Mouse (Mus musculus) bone marrow, adult 2 months (tissue): ENCODE measurements at regions not wholly inside any gene's neighbourhood (a gene's known extent, or its start where the extent isn't known, plus 50 kb on each side); places are given as distances from the start of the nearest gene placed in this dataset.

ENCODE experiments used
- H3K27ac ChIP-seq: fragments of 200-500 bp; 2 replicates; pipeline ENCODE4 v1.5.1; 2012; ENCODE audit warnings: low read depth, mild to moderate bottlenecking, control low read depth, inconsistent platforms, low read length; ENCODE audit not compliant: control insufficient read depth, poor library complexity, insufficient read depth
- H3K4me1 ChIP-seq: fragments of 200-500 bp; 2 replicates; pipeline ENCODE4 v1.6.1; 2011; ENCODE audit warnings: low read length; ENCODE audit not compliant: control insufficient read depth, insufficient read depth
- H3K4me3 ChIP-seq: fragments of 200-500 bp; replicated peaks from 2 replicates; pipeline ENCODE3; 2011; ENCODE audit warnings: mild to moderate bottlenecking, low read depth, low read length, control low read depth; ENCODE audit not compliant: control insufficient read depth
- CTCF ChIP-seq: fragments of 200-500 bp; IDR thresholded peaks from 2 replicates; pipeline ENCODE4 v1.5.1; 2011; ENCODE audit warnings: low read length, control low read depth; ENCODE audit not compliant: control insufficient read depth, insufficient read depth
- POLR2A ChIP-seq: fragments of 200-500 bp; IDR thresholded peaks from 2 replicates; pipeline ENCODE4 v1.6.1; 2011; ENCODE audit warnings: low read depth, mild to moderate bottlenecking, control low read depth, low read length, borderline replicate concordance; ENCODE audit not compliant: control insufficient read depth
- WGBS: fragments of 180-500 bp; shearing (Covaris S2); methylation state at CpG from one replicate; pipeline ENCODE4 v1.1.7; 2018; 5-methylcytosine and 5-hydroxymethylcytosine counted together

GRCm38 (mm10) chr13:103539577-103539976, 205.3 kb upstream of the Mast4 start:
- Histone ChIP-seq H3K27ac (no peak overlapping the region), H3K4me1 (no peaks in the 10 kb centered on the region), H3K4me3 (no peak overlapping the region)
- 87% methylated on average over 10 of the region's 10 CpGs for WGBS
- TF ChIP-seq CTCF: no peak
- no peak for TF ChIP-seq POLR2A

GRCm38 (mm10) chr13:103513825-103514224, 179.5 kb upstream of the Mast4 start:
- TF ChIP-seq POLR2A: no peak
- TF ChIP-seq CTCF: no peak
- WGBS: 87% methylated on average over 1 of the region's 1 CpGs
- no peaks in the 10 kb centered on the region for H3K4me1 ChIP-seq

GRCm38 (mm10) chr13:103512476-103512875, 178.2 kb upstream of the Mast4 start:
- TF ChIP-seq POLR2A (no peak), CTCF (no peak)
- WGBS: 89% methylated on average over 7 of the region's 7 CpGs
- Histone ChIP-seq H3K27ac (no peak overlapping the region), H3K4me1 (no peaks in the 10 kb centered on the region), H3K4me3 (no peak overlapping the region)

More at GRCm38 (mm10) chr13:103513825-103514224, 179.5 kb upstream of the Mast4 start:
- Histone ChIP-seq H3K4me3 (no peak overlapping the region), H3K27ac (no peak overlapping the region)

- WGBS: 17% methylated on average over 7 of the region's 7 CpGs
- no peak overlapping the region for H3K4me3 ChIP-seq
- no peaks in the 10 kb centered on the region for H3K4me1 ChIP-seq
- no peak overlapping the region for H3K27ac ChIP-seq
- TF ChIP-seq POLR2A (no peak), CTCF (no peak)
These were observed 170.7 kb upstream of the Mast4 start for GRCm38 (mm10) chr13:103504987-103505386.

GRCm38 (mm10) chr13:103499376-103499775, 165.1 kb upstream of the Mast4 start:
- WGBS: 88% methylated on average over 8 of the region's 8 CpGs
- Histone ChIP-seq H3K4me3 (no peak overlapping the region), H3K4me1 (no peaks in the 10 kb centered on the region), H3K27ac (no peak overlapping the region)
- no peak for TF ChIP-seq POLR2A
- no peak for TF ChIP-seq CTCF

GRCm38 (mm10) chr13:103494371-103494770, 160.1 kb upstream of the Mast4 start:
- no peak overlapping the region for H3K4me3 ChIP-seq
- no peak overlapping the region for H3K27ac ChIP-seq
- WGBS: 71% methylated on average over 9 of the region's 9 CpGs
- H3K4me1 ChIP-seq: no peaks in the 10 kb centered on the region
- TF ChIP-seq POLR2A (no peak), CTCF (no peak)

GRCm38 (mm10) chr13:103493567-103493966, 159.3 kb upstream of the Mast4 start:
- WGBS: 69% methylated on average over 7 of the region's 7 CpGs
- Histone ChIP-seq H3K27ac (no peak overlapping the region), H3K4me3 (no peak overlapping the region), H3K4me1 (no peaks in the 10 kb centered on the region)
- no peak for TF ChIP-seq POLR2A
- no peak for TF ChIP-seq CTCF

- Histone ChIP-seq H3K4me1 (no peaks in the 10 kb centered on the region), H3K4me3 (no peak overlapping the region), H3K27ac (no peak overlapping the region)
- 83% methylated on average over 6 of the region's 6 CpGs for WGBS
- TF ChIP-seq POLR2A: no peak
- no peak for TF ChIP-seq CTCF
These were observed 155.8 kb upstream of the Mast4 start for GRCm38 (mm10) chr13:103490049-103490448.

- WGBS: 81% methylated on average over 5 of the region's 5 CpGs
- TF ChIP-seq CTCF (no peak), POLR2A (no peak)
- no peak overlapping the region for H3K27ac ChIP-seq
- no peak overlapping the region for H3K4me3 ChIP-seq
- H3K4me1 ChIP-seq: no peaks in the 10 kb centered on the region
These were observed 149.8 kb upstream of the Mast4 start for GRCm38 (mm10) chr13:103484092-103484491.
